Mouse (Mus musculus): ENCODE data around the gene Farp2.

- peak; percentile 10; the same call in 1 of the 2 replicates for TF ChIP-seq CTCF (IDR thresholded peaks at IDR 0.05)
- no peak for TF ChIP-seq EP300 (IDR thresholded peaks at IDR 0.05)
Measured at GRCm38 (mm10) chr1:93543196-93543595, 31.3 kb downstream of the Farp2 start.

Data from lung, postnatal 0 days (tissue).